Mouse (Mus musculus) kidney, embryonic 16.5 days (tissue): ENCODE data around the gene Wsb1. TPM values are rescaled to one million over a fixed set of nuclear protein-coding genes. Genes with fewer than 3 reads are reported as not detected.
"Not testable (repeated sequence)": the region's sequence is repeated elsewhere in the genome, so short reads cannot be mapped to it uniquely, and the experiment has no call there.

Source experiments
- ATAC-seq: fragments of 200-750 bp; cut with Nextera tagmentation; 2 replicates; pipeline ENCODE4 v1.8.0; 2017; ENCODE audit warnings: moderate TSS enrichment; ENCODE audit not compliant: low FRiP score, low TSS enrichment
- H3K27ac ChIP-seq: fragments of 300-500 bp; sonication (generic); 2 replicates; pipeline ENCODE4 v1.5.1; 2014; ENCODE audit warnings: low read length
- H3K27me3 ChIP-seq: fragments of 300-500 bp; sonication (generic); 2 replicates; pipeline ENCODE4 v1.6.1; 2014; ENCODE audit warnings: low read length, control low read depth, mixed read lengths; ENCODE audit not compliant: insufficient read depth
- H3K36me3 ChIP-seq: fragments of 300-500 bp; sonication (generic); 2 replicates; pipeline ENCODE4 v1.6.1; 2014; ENCODE audit warnings: low read length, control low read depth, mixed read lengths; ENCODE audit not compliant: insufficient read depth
- H3K4me1 ChIP-seq: fragments of 300-500 bp; sonication (generic); 2 replicates; pipeline ENCODE4 v1.6.1; 2014; ENCODE audit warnings: low read length, control low read depth, mixed read lengths; ENCODE audit not compliant: insufficient read depth
- H3K4me2 ChIP-seq: fragments of 300-500 bp; sonication (generic); replicated peaks from 2 replicates; pipeline ENCODE4 v1.6.1; 2014; ENCODE audit warnings: low read depth, low read length
- H3K4me3 ChIP-seq: fragments of 300-500 bp; sonication (generic); 2 replicates; pipeline ENCODE4 v1.5.1; 2014; ENCODE audit warnings: mild to moderate bottlenecking, low read length
- H3K9ac ChIP-seq: fragments of 300-500 bp; sonication (generic); replicated peaks from 2 replicates; pipeline ENCODE4 v1.6.1; 2014; ENCODE audit warnings: low read length
- H3K9me3 ChIP-seq: fragments of 300-500 bp; sonication (generic); 2 replicates; pipeline ENCODE4 v1.6.1; 2016; ENCODE audit warnings: low read length, control low read depth
- WGBS: fragments of 180-500 bp; shearing (Covaris S2); extraction: QIAGEN DNeasy Blood & Tissue Kit; methylation state at CpG from one replicate; pipeline ENCODE4 v1.1.7; 2014; 5-methylcytosine and 5-hydroxymethylcytosine counted together
- polyA plus RNA-seq: library from polyadenylated mRNA; unstranded; fragments of >200 nt; fragmentation: Nextera tagmentation; extraction: Ambion mirVana; gene quantifications from 2 replicates; pipeline ENCODE4 v1.2.1, GENCODE M21; 2015

The Wsb1 gene
- 366 and 377 TPM in 2 replicates for polyA plus RNA-seq

GRCm38 (mm10) chr11:79254391-79255098 is at the start of gene Wsb1:
Wsb1 (minus strand) TSS chr11:79254671.
- WGBS = 2% methylated on average over 50 of the region's 50 CpGs
- H3K9ac ChIP-seq = peak within 1 kb of the TSS; percentile 94
- peaks cover 18% of the 10 kb centered on the region for H3K4me1 ChIP-seq
- ATAC-seq = peak; percentile 90
- no peaks in the 10 kb centered on the region for H3K9me3 ChIP-seq
- H3K27me3 ChIP-seq = no peaks in the 10 kb centered on the region
- H3K4me2 ChIP-seq = peak within 1 kb of the TSS; percentile 87
- peak within 1 kb of the TSS; percentile 93 for H3K4me3 ChIP-seq
- peak within 1 kb of the TSS; percentile 98 for H3K27ac ChIP-seq
- peaks cover 18% of the 10 kb centered on the region for H3K36me3 ChIP-seq

- H3K4me3 ChIP-seq, H3K27me3 ChIP-seq, H3K36me3 ChIP-seq, H3K9ac ChIP-seq, H3K27ac ChIP-seq, H3K9me3 ChIP-seq, H3K4me2 ChIP-seq, ATAC-seq: not testable (repeated sequence)
- H3K4me1 ChIP-seq = peaks cover 32% of the 10 kb centered on the region
- WGBS = 95% methylated on average over 4 of the region's 4 CpGs
These were observed 49.8 kb upstream of the Wsb1 start for GRCm38 (mm10) chr11:79304245-79304644.

GRCm38 (mm10) chr11:79303109-79303508 is 48.6 kb upstream of the Wsb1 start:
- H3K27ac ChIP-seq = no peak overlapping the region
- WGBS = 83% methylated on average over 6 of the region's 6 CpGs
- ATAC-seq = no peak

DNA sequence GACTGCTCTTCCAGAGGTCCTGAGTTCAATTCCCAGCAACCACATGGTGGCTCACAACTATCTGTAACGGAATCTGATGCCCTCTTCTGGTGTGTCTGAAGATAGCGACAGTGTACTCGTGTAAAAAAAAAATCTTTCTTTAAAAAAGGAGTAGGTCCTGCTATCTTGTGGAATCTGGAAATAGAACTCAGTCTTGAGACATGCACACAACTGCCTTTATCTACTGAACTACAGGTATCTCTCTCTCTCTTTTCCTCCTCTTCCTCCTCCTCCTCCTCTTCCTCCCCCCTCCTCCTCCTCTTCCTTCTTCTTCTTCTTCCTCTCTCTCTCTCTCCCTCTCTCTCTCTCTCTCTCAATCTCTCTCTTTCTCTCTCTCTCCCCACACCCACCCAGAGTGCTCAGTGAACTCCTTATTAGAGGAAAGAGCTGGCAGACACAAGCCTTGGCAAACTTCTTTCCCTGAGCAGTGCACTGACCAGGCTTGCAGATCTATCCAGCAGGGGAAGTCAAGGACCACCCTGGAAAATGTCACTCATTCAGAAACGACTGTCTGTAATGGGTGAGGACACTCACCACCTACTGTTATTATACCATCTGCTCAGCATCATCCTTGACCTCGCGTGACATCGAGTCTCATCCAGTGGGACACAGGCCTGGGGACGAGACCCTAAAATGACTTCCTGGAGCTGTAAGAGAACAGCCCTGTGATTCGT is 45.4 kb upstream of the Wsb1 start:
- no peak overlapping the region for H3K9ac ChIP-seq
- no peak overlapping the region for H3K4me3 ChIP-seq
- H3K4me1 ChIP-seq = peaks cover 5% of the 10 kb centered on the region; the same call in 1 of the 2 replicates
- no peaks in the 10 kb centered on the region; the same call in 1 of the 2 replicates for H3K27me3 ChIP-seq
- no peak overlapping the region for H3K27ac ChIP-seq
- 82% methylated on average over 9 of the region's 9 CpGs for WGBS
- no peak for ATAC-seq
- H3K4me2 ChIP-seq = no peak overlapping the region
- no peaks in the 10 kb centered on the region; the same call in 1 of the 2 replicates for H3K9me3 ChIP-seq
- no peaks in the 10 kb centered on the region for H3K36me3 ChIP-seq

More at GRCm38 (mm10) chr11:79303109-79303508, 48.6 kb upstream of the Wsb1 start:
- no peaks in the 10 kb centered on the region for H3K9me3 ChIP-seq
- no peak overlapping the region for H3K9ac ChIP-seq
- no peaks in the 10 kb centered on the region for H3K36me3 ChIP-seq
- H3K4me3 ChIP-seq = no peak overlapping the region
- no peak overlapping the region for H3K4me2 ChIP-seq
- no peaks in the 10 kb centered on the region; the same call in 1 of the 2 replicates for H3K27me3 ChIP-seq
- peaks cover 28% of the 10 kb centered on the region for H3K4me1 ChIP-seq

GRCm38 (mm10) chr11:79296856-79297491 is 42.5 kb upstream of the Wsb1 start, which contains the start of gene Gm9964:
Gm9964 (minus strand) TSS chr11:79296906.
- WGBS = 40% methylated on average over 5 of the region's 5 CpGs
- Histone ChIP-seq H3K27ac (peak within 1 kb of the TSS; percentile 43; the same call in 1 of the 2 replicates), H3K36me3 (no peaks in the 10 kb centered on the region), H3K4me1 (peaks cover 23% of the 10 kb centered on the region), H3K4me2 (no peak within 1 kb of the TSS), H3K27me3 (no peaks in the 10 kb centered on the region), H3K9ac (no peak within 1 kb of the TSS), H3K4me3 (no peak within 1 kb of the TSS), H3K9me3 (no peaks in the 10 kb centered on the region; the same call in 1 of the 2 replicates)
- no peak for ATAC-seq

- no peak overlapping the region for H3K4me3 ChIP-seq
- H3K4me2 ChIP-seq = no peak overlapping the region
- no peaks in the 10 kb centered on the region; the same call in 1 of the 2 replicates for H3K9me3 ChIP-seq
- 49% methylated on average over 1 of the region's 1 CpGs for WGBS
- no peak overlapping the region for H3K27ac ChIP-seq
- no peaks in the 10 kb centered on the region for H3K27me3 ChIP-seq
- ATAC-seq = no peak
- no peak overlapping the region for H3K9ac ChIP-seq
- no peaks in the 10 kb centered on the region for H3K36me3 ChIP-seq
- peaks cover 31% of the 10 kb centered on the region for H3K4me1 ChIP-seq
These were observed 41.7 kb upstream of the Wsb1 start for GRCm38 (mm10) chr11:79296167-79296566.

- Histone ChIP-seq H3K27ac (peak overlapping the region; percentile 88), H3K4me3 (no peak overlapping the region), H3K36me3 (no peaks in the 10 kb centered on the region), H3K9ac (no peak overlapping the region), H3K4me2 (no peak overlapping the region), H3K4me1 (peaks cover 47% of the 10 kb centered on the region), H3K9me3 (no peaks in the 10 kb centered on the region; the same call in 1 of the 2 replicates), H3K27me3 (no peaks in the 10 kb centered on the region)
- 21% methylated on average over 1 of the region's 1 CpGs for WGBS
- ATAC-seq = peak; percentile 89
These were observed 39.5 kb upstream of the Wsb1 start for GRCm38 (mm10) chr11:79293971-79294370.

- Histone ChIP-seq H3K4me2 (no peak overlapping the region), H3K9ac (no peak overlapping the region), H3K4me1 (peaks cover 56% of the 10 kb centered on the region), H3K4me3 (no peak overlapping the region), H3K27ac (peak overlapping the region; percentile 72), H3K27me3 (no peaks in the 10 kb centered on the region), H3K36me3 (no peaks in the 10 kb centered on the region), H3K9me3 (no peaks in the 10 kb centered on the region; the same call in 1 of the 2 replicates)
- ATAC-seq = no peak
- 82% methylated on average over 3 of the region's 3 CpGs for WGBS
These were observed 38.6 kb upstream of the Wsb1 start for GRCm38 (mm10) chr11:79293025-79293424.

DNA sequence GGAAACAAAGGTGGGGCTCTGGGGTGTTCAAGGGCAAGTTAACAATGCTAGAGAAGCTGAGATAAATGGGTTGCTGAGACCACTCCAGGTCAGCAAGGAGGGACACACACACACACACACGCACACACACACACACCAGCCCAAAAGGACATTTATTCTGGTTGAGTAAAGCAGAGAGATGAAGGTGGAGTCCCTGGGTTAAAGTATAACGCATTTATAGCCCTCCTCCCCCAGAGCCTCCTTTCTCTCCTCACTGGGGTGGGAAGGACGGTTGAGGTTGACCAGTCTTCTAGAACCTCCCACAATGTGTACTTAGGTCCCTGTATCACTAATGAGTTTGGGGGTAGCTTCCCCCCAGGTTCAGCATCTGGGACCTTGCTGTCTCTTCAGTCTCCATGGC is 37.7 kb upstream of the Wsb1 start:
- Histone ChIP-seq H3K4me1 (peaks cover 65% of the 10 kb centered on the region), H3K36me3 (no peaks in the 10 kb centered on the region), H3K27me3 (no peaks in the 10 kb centered on the region), H3K4me3 (no peak overlapping the region), H3K9me3 (no peaks in the 10 kb centered on the region; the same call in 1 of the 2 replicates), H3K27ac (peak overlapping the region; percentile 80), H3K4me2 (no peak overlapping the region), H3K9ac (no peak overlapping the region)
- 22% methylated on average over 3 of the region's 3 CpGs for WGBS
- ATAC-seq = peak; percentile 69
